Mouse (Mus musculus) adrenal gland, postnatal 25 days (tissue): ENCODE measurements around the gene Sox6. TPM values are rescaled to one million over a fixed set of nuclear protein-coding genes. Genes with fewer than 3 reads are reported as not detected.

Source experiments
- DNase-seq: peaks from one replicate; pipeline ENCODE4 v3.0.0; 2021; ENCODE audit warnings: mixed read lengths
- total RNA-seq: library from RNA; stranded (reverse); gene quantifications from 2 replicates; pipeline ENCODE4 v1.2.3, GENCODE M21; 2021

The Sox6 gene
- total RNA-seq, 1 experiment from 2014 or later, result 16.0 TPM

DNA sequence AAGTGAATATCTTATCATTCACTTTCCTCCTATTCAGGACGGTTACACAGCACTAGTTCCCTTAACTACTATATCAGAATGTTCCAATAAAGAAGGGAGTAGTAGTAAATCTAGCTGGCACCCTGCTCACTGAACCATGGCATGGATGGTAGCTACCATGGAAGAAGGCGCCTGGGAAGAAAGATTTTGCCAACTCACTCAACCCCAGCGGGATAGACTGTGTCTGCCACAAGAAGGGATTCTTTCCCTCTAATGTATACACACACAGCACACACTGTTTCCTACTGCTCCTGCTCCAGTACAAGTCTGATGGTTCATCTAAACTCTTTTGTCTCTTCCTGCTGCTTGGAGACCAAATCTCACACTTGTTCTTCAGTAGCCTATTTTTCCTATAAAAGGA is 147.1 kb downstream of the Sox6 start:
- DNase-seq, result no peak

- peak; percentile 7 for DNase-seq
Observed at GRCm38 (mm10) chr7:115889926-115890325, 148.7 kb downstream of the Sox6 start.

- DNase-seq, result no peak
Observed at GRCm38 (mm10) chr7:115888561-115888960, 150.0 kb downstream of the Sox6 start.

GRCm38 (mm10) chr7:115888120-115888519 is 150.5 kb downstream of the Sox6 start:
- DNase-seq, result no peak

- no peak for DNase-seq
Observed at GRCm38 (mm10) chr7:115872903-115873302, 165.7 kb downstream of the Sox6 start.

DNA sequence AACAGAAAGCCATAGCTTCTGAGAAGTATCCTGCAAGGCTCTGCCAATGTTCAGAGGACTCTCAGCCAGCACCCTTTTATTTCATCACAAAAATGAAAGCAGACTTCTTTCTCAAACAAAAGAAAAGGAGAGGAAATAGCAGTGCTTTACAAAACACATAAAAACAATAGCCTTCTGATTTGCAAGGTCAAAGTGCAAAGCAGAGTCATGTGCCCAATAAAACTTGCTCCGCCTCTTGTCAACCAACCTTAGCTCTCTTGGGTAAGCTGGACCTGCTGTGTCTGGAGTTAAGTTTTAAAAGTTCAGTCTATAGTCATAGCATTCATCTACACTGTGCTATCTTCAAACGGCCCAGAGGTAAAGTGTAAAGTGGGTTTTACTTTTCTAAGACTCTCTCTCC is 170.1 kb downstream of the Sox6 start:
- DNase-seq, result no peak

DNA sequence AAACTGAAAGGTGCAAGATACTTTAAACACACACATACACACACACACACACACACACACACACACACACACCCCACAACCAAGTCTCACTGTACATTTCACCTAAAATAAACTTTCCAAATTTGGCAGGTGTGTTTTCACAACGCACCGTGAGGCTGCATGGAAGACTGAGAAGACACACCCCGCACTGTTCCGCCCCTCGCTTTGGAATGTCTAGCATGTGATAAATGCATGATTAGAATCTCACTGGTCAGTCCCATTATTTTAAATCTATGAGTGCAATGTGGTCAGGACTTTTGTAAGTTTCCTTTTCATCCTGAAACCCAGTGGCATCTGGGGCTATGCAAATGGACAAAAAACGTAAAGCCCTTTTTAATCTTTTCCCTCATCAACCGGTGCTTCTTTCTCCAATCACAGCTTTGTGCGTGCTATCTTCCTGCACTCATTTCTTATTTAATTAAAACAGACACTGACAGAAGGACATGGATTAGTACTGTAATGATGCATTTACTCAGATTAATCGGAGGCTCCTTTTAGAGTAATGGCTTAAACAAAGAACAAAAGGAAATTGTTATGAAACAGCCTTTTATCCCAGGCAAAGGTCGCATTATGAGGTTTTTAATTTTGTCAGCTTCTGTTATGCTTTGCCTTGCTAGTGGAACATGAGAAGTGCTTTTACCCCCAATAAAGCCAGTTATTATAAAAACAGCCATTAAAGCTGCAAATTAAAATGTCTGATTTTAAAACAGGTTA is 170.9 kb downstream of the Sox6 start:
- DNase-seq, result no peak

DNA sequence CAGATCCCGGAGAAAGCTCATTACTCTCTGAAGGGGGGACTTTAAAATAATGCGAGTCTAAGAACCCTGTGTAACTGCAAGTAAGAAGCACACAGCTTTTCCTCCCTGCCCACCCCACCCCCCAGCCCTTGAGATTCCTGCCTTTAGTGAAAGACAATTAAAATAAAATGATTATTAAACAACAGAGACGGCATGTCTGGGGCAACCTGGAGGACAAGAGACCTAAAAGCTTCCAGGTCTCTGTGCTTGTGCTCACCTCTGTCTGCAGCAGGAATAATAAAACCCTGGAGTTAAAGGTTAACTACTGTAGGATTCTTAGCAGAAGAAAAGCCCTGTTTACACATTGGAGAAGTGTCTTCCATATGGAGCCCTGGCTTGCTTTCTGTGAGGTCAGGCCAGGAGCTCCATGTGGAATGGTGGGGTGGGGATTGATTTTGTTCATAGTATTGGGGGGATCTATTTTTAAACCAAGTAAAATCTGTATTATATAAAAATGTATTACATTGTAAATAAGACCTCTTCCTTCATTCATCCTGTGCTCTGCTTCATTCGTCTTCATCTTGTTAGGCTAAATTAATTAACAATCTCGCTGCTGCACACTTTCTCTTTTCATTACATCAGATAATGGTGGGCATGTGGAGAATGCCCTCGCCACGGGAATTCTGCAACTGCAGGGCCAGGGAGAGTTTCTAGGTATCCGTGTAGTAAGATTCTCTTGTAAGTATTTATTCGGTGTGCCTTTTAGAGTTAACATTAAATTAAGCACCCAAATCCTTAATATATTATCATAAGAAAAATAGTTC is 171.7 kb downstream of the Sox6 start:
- no peak for DNase-seq

- DNase-seq, result no peak
Observed at GRCm38 (mm10) chr7:115865979-115866697, 172.5 kb downstream of the Sox6 start.

GRCm38 (mm10) chr7:115865231-115865630 is 173.4 kb downstream of the Sox6 start:
- DNase-seq, result no peak

DNA sequence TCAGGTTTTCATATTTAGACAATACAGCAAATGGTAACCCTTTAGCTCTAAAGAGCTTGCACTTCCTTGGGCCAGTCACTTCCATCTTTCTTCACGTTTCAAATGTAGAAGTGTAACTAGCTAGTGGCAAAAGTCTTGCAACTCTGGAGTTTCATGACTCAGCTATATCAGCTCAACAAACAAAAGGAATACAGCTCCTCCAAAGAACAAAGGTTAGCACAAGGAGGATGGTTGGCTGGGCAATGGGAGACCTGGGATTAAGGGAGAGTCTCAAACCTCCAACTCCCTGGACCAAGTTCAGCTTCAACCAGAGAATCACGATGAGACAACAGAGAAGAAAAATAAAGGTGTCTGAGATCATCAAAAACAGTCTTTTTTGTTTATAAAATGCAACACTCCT is 174.2 kb downstream of the Sox6 start:
- no peak for DNase-seq

GRCm38 (mm10) chr7:115859691-115860401 is 178.8 kb downstream of the Sox6 start:
- no peak for DNase-seq

DNA sequence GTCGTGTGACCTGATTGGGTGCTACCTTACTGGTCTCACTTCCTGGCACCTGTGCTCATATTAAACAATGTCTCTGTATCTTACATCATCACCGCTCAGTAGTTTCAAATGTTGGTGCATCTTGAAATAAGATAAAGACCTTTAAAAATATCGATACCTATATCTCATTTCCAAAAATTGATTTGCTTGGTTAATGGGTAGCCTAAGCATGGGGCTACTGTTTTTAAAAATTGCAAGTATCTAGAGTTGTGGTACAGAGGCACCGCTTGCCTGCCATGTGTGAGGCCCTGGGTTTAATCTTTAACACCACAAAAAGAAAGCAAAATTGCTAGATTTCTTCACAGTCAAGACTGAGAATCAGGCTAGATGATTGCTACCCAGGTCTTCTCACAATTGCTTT is 187.5 kb downstream of the Sox6 start:
- DNase-seq, result no peak

- DNase-seq, result no peak
Observed at GRCm38 (mm10) chr7:115845791-115846366, 192.7 kb downstream of the Sox6 start.

DNA sequence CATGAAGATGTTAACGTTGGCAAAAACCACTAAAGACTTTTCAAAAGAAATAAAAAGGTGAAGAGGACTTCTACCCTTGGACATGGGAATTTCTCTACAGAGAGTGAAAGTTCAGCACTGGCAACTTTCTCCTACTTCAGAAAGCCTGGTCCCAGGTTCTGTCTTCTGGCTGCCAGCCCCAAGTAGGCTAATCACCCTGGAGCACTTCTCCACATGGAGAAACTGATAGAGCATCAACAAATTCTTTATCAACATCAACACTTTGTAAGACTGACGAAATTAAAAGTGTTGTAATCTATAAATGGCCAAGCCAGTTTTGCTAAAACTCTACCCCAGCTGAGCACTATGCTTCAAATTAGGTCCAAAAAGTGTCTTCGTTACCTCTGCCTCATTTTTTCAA is 193.7 kb downstream of the Sox6 start:
- DNase-seq, result no peak

DNA sequence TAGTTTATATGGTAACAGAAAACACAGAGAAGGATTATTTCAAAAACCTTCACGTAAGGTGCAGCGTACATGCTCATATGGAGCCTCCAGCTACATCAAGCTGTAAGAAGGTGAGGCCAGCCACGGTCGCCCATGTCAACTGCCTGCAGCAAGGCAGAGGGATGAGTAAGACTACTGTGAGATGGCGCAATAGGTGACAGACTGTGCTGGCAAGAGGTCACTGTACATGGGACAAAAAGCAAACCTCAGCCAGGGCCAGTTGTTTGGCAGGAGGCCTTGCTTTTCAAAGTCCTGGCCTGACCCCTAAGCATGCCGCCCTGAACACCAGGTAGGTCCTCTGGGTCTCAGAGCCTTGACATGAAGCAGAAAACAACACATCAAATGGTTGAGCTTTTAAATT is 194.2 kb downstream of the Sox6 start:
- DNase-seq, result peak; percentile 59

DNA sequence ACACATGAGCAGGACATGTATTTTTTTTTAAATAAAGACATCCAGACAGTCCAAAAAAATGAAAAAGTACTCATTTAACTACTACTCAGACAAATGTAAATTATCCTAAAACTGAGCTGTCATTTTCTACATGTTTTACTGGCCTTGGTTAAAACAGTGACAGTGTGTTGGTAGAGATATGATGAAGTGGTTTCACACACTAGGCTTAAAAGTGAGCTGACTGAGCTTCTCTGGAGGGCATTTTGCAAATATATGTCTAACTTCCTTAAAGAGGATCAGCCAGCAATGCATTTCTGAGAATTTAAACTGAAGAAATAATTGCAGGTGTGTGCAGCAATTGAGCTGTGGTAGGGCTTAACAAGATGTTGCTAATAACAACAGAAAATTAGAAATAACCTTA is 196.3 kb downstream of the Sox6 start:
- no peak for DNase-seq

- no peak for DNase-seq
Observed at GRCm38 (mm10) chr7:115840613-115841012, 198.0 kb downstream of the Sox6 start.

DNA sequence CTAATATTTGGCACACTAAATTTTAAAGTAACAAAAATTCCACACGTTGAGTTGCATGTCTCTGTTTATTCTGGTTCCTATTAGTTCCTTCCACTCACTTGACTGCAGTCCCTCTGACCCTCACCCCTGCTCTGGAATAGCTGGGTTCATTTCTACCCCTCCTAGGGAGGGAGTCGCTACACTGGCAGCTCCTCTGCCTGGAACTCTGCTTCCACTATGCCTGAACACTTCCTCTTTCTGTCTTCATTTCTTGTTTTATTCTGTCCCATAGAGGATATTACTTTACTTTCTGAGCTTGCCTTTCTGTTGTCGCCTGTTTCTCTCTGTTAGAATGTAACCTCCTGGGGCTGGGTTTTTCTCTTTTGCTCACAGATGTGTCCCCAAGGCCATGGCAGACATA is 203.6 kb downstream of the Sox6 start:
- no peak for DNase-seq

GRCm38 (mm10) chr7:115833701-115834100 is 204.9 kb downstream of the Sox6 start:
- no peak for DNase-seq

GRCm38 (mm10) chr7:115830938-115831873 is 207.4 kb downstream of the Sox6 start:
- no peak for DNase-seq
